Mouse (Mus musculus): ENCODE results near the gene Alyref. TPM values are rescaled to one million over a fixed set of nuclear protein-coding genes. Genes with fewer than 3 reads are reported as not detected.

The Alyref gene
- polyA plus RNA-seq, 1 experiment from 2014 or later = 282 TPM

DNA sequence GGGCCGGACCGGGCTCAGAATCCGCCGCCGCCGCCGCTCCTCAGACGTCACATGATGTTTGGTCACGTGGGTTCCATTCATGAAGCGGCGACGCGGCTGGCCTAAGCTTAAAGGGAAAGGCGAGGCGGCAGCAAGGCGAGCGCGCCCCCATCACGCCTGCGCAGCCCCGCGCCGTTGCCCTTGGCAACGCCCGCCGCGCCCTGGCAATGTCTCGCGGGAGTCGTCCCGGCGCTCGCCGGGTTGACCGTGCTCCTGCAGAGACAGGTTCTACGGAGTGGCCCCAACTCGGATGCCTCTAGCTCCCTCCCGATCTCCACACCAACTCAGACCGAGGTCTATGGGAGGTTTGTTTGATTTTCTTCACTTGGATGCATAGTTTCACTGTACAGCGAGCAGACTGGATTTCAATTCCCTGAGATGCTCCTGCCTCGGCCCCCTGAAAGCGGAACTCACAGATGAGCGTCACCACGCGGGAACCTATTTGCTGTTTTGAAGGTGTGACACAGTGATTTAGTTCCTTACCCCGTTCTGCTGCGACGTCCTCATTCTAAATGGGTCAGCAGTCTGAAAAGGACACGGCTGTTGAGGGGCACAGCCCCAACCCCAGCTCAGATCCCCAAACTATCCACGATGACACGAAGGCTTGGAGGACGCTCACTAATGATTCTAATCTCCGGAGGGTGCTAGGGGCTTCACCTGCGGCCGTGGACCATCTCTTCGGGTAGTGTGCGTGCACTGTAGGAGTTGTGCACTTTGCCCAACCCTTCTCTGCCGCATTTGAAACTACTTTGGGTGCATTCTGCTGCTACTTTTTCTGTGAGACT, 35.6 kb upstream of the Alyref start, which contains the start of gene Mafg:
Gene Mafg (minus strand): TSS at position 81 of the 824 bp plus-strand sequence.
- Histone ChIP-seq H3K27me3 (ENCODE audit: control insufficient read depth, insufficient read depth, low read length) (no peaks in the 10 kb centered on the region), H3K4me3 (replicated peaks; ENCODE audit: low read depth, low read length) (peak within 1 kb of the TSS; percentile 87), H3K4me2 (ENCODE audit: low read length) (peak within 1 kb of the TSS; percentile 90), H3K4me1 (ENCODE audit: control insufficient read depth, insufficient read depth, low read length) (peaks cover 11% of the 10 kb centered on the region), H3K27ac (replicated peaks; ENCODE audit: low read depth, low read length) (peak within 1 kb of the TSS; percentile 87), H3K36me3 (ENCODE audit: control insufficient read depth, insufficient read depth, low read length) (peaks cover 8% of the 10 kb centered on the region), H3K9me3 (ENCODE audit: control insufficient read depth, low read length) (no peaks in the 10 kb centered on the region), H3K9ac (replicated peaks; ENCODE audit: low read length) (peak within 1 kb of the TSS; percentile 89)
- peak; percentile 99 for DNase-seq
- peak; percentile 90 for ATAC-seq (ENCODE audit: low FRiP score, low TSS enrichment)
- 10% methylated on average over 58 of the region's 58 CpGs for WGBS

DNA sequence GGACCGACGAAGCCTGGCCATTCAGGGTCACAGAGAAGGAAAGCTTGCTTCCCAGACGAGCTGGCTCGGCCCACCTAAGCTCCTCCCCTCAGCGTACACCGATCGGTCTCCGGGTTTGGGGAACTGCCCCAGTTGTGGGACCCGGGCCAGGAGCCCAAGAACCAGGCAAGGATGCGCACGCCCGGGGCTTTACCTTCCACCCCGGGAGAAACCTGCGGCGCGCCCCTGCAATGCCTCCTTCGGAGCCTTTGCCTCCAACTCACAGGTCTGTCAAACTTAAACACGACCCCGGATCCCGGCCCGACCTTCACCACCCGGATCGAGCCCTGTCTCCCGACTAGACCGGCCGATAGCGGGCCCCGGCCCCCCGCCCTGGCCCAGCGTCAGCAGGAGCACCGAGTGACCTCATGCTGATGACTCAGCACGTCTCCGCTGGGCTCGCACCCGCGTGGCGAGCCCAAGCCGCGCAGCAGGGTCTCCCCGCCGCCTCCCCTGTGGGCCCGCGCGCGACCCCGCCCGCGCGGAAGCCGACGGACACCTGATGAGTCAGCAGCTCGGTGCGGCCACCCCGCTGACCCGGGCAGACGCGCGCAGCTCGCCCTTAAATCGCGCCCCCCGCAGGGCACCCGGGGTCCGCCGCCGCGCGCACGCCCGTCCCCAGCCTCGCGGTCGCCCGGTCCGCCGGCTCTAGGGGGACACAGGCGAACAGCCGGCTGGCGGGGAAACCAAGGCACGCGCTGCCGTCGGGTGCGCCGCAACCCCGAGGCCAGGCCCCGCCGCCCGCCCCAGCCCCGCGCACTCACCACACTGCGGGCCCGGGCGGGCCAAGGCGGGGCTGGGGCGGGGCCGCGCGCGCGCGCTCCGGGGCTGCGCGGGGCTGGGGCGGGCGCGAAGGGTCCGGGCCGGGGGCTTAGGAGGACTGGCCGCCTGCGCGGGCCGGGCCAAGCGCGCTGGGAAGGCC, 34.7 kb upstream of the Alyref start:
- ATAC-seq (ENCODE audit: low FRiP score, low TSS enrichment) = peak; percentile 84
- Histone ChIP-seq H3K27me3 (ENCODE audit: control insufficient read depth, insufficient read depth, low read length) (no peaks in the 10 kb centered on the region), H3K9me3 (ENCODE audit: control insufficient read depth, low read length) (no peaks in the 10 kb centered on the region), H3K36me3 (ENCODE audit: control insufficient read depth, insufficient read depth, low read length) (peaks cover 14% of the 10 kb centered on the region), H3K27ac (replicated peaks; ENCODE audit: low read depth, low read length) (peak overlapping the region; percentile 87), H3K4me1 (ENCODE audit: control insufficient read depth, insufficient read depth, low read length) (peaks cover 11% of the 10 kb centered on the region), H3K4me2 (ENCODE audit: low read length) (peak overlapping the region; percentile 90), H3K4me3 (replicated peaks; ENCODE audit: low read depth, low read length) (peak overlapping the region; percentile 87), H3K9ac (replicated peaks; ENCODE audit: low read length) (peak overlapping the region; percentile 89)
- DNase-seq = peak; percentile 75
- WGBS = under 1% methylated on average over 112 of the region's 116 CpGs

DNA sequence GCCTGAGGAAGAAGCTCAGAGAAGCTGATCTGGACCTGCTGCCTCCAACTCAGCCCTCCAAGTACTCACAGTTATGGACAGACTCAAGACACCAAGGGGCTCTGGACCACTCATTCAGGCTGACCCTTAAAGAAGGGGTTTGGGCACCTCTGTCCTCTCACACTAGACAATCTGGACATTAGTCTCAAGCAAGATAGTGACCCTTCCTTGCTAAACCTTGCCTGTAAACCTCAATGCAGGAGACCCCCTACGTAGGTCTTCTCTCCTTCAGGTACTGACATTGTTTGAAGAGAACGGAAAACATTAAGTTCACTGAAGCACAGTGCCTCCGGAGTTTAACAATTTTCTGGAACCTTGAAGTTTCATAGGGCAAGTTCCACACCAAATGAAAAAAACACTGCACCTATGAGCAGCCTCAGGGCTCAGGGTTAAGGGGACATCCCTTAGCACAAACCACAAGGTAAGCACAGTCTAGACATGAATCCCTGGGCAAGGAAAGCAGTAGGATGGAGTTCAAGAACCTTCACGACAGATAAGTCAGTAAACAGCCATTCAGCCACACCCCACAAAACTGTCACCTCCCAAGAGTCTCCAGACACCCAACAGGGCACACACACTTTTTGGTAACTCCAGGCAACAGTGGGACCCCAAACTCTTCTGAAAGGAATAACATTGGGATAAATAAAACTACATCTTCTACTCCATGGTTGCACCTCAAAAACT, 33.7 kb upstream of the Alyref start:
- Histone ChIP-seq H3K4me1 (ENCODE audit: control insufficient read depth, insufficient read depth, low read length) (peaks cover 11% of the 10 kb centered on the region), H3K4me3 (replicated peaks; ENCODE audit: low read depth, low read length) (peak overlapping the region; percentile 87), H3K9ac (replicated peaks; ENCODE audit: low read length) (peak overlapping the region; percentile 89), H3K36me3 (ENCODE audit: control insufficient read depth, insufficient read depth, low read length) (peaks cover 24% of the 10 kb centered on the region), H3K27me3 (ENCODE audit: control insufficient read depth, insufficient read depth, low read length) (no peaks in the 10 kb centered on the region), H3K27ac (replicated peaks; ENCODE audit: low read depth, low read length) (0 out of 2 replicates have a peak overlapping the region, but pooled peaks have one; percentile 87), H3K4me2 (ENCODE audit: low read length) (peak overlapping the region; percentile 90), H3K9me3 (ENCODE audit: control insufficient read depth, low read length) (no peaks in the 10 kb centered on the region)
- 65% methylated on average over 4 of the region's 4 CpGs for WGBS
- ATAC-seq (ENCODE audit: low FRiP score, low TSS enrichment) = no peak
- no peak for DNase-seq

DNA sequence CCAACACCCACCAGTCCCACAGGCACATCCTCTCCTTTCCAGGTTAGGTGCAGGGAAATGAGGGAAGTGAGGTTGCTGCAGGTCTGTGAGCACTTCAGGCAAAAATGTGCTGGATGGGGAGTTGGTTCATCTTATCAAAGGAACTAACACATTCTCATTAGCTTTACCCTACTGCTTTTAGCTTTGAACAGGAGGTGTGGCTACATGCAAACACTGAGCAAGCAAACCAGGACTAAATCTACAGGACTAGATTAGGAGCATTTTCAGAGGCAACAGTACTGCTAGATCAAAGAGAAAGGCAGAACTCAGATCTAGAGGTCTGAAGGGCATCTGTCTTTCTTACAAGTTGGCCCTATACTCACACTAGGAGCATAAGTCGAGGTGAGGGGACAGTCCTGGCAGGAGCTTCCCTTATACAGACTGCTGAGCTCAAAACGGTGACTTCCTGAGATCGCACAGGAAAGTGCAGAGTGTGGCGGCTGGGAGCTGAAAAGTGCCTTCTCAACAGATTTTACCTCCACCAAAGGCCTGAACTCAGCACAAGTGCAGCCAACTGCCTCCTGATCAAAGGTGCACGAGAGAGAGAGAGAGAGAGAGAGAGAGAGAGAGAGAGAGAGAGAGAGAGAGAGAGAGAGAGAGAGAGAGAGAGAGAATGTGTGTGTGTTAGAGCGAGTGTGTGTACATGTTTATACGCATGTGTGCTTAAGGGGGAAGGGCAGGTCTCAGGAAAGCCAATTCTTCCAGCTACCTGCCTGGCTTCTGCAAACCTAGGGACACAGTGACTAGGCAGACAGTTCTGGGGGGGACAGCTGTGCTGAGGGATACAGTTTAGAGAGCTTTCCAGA, 32.9 kb upstream of the Alyref start:
- Histone ChIP-seq H3K27me3 (ENCODE audit: control insufficient read depth, insufficient read depth, low read length) (no peaks in the 10 kb centered on the region), H3K36me3 (ENCODE audit: control insufficient read depth, insufficient read depth, low read length) (peaks cover 28% of the 10 kb centered on the region), H3K27ac (replicated peaks; ENCODE audit: low read depth, low read length) (no peak overlapping the region), H3K4me2 (ENCODE audit: low read length) (peak overlapping the region; percentile 90; the same call in 1 of the 2 replicates), H3K9ac (replicated peaks; ENCODE audit: low read length) (peak overlapping the region; percentile 23; the same call in 1 of the 2 replicates), H3K9me3 (ENCODE audit: control insufficient read depth, low read length) (no peaks in the 10 kb centered on the region), H3K4me3 (replicated peaks; ENCODE audit: low read depth, low read length) (peak overlapping the region; percentile 87; the same call in 1 of the 2 replicates), H3K4me1 (ENCODE audit: control insufficient read depth, insufficient read depth, low read length) (peaks cover 11% of the 10 kb centered on the region)
- DNase-seq (no peak), ATAC-seq (ENCODE audit: low FRiP score, low TSS enrichment) (no peak)
- WGBS = 38% methylated on average over 7 of the region's 7 CpGs

DNA sequence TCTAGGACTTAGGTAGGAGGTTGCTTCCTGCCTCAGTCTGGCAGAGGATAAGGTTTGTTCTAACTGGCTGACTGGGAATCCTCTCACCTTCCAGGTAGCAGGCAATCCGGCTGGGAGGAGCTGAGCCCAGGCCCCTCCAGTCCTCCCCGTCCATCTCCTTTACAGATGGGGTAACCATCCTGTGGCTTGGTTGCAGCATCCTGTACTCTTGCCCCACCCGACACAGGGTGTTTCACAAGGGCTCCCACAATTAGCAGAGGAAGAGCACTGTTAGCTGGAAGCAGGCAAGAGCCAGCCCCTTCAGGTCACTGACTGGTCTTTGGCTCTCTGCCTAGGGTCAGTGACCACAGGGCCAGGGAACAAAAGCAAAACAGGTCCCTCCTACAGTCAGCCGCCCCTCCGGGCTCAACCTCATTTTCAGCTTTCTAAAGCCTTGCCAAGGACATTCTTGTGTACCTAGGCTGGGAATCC, 32.3 kb upstream of the Alyref start:
- no peaks in the 10 kb centered on the region for H3K27me3 ChIP-seq (ENCODE audit: control insufficient read depth, insufficient read depth, low read length)
- no peak overlapping the region for H3K27ac ChIP-seq (replicated peaks; ENCODE audit: low read depth, low read length)
- peaks cover 28% of the 10 kb centered on the region for H3K36me3 ChIP-seq (ENCODE audit: control insufficient read depth, insufficient read depth, low read length)
- no peak overlapping the region for H3K4me2 ChIP-seq (ENCODE audit: low read length)
- ATAC-seq (ENCODE audit: low FRiP score, low TSS enrichment) (no peak), DNase-seq (no peak)
- H3K9ac ChIP-seq (replicated peaks; ENCODE audit: low read length) = peak overlapping the region; percentile 22; the same call in 1 of the 2 replicates
- H3K4me3 ChIP-seq (replicated peaks; ENCODE audit: low read depth, low read length) = no peak overlapping the region
- no peaks in the 10 kb centered on the region for H3K9me3 ChIP-seq (ENCODE audit: control insufficient read depth, low read length)
- 29% methylated on average over 5 of the region's 5 CpGs for WGBS
- peaks cover 13% of the 10 kb centered on the region for H3K4me1 ChIP-seq (ENCODE audit: control insufficient read depth, insufficient read depth, low read length)

DNA sequence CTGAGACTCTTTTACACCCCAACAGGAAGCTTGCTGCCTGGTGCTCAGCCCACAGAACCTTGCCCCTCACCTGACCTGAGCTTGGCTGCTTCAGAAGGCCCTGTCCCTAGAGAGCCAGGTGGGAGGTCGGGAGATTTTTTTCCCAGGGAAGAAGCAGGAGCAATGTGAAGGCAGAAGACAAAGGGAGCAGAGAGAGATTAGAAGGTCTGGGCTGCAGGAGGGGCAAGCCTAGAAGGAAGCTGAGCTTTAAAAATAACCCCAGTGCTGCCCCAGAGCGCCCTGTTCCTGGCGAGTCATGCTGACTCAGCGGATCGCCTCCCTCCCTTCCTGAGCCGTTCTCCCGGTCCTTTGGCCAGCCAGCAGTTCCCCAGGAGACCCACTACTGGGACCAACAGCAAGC, 31.7 kb upstream of the Alyref start:
- no peaks in the 10 kb centered on the region for H3K27me3 ChIP-seq (ENCODE audit: control insufficient read depth, insufficient read depth, low read length)
- no peak for DNase-seq
- no peak overlapping the region for H3K27ac ChIP-seq (replicated peaks; ENCODE audit: low read depth, low read length)
- peaks cover 28% of the 10 kb centered on the region for H3K36me3 ChIP-seq (ENCODE audit: control insufficient read depth, insufficient read depth, low read length)
- H3K4me2 ChIP-seq (ENCODE audit: low read length) = no peak overlapping the region
- H3K9me3 ChIP-seq (ENCODE audit: control insufficient read depth, low read length) = no peaks in the 10 kb centered on the region
- no peak for ATAC-seq (ENCODE audit: low FRiP score, low TSS enrichment)
- H3K4me1 ChIP-seq (ENCODE audit: control insufficient read depth, insufficient read depth, low read length) = peaks cover 17% of the 10 kb centered on the region
- no peak overlapping the region; the same call in 1 of the 2 replicates for H3K4me3 ChIP-seq (replicated peaks; ENCODE audit: low read depth, low read length)
- 27% methylated on average over 7 of the region's 7 CpGs for WGBS
- H3K9ac ChIP-seq (replicated peaks; ENCODE audit: low read length) = peak overlapping the region; percentile 22; the same call in 1 of the 2 replicates

DNA sequence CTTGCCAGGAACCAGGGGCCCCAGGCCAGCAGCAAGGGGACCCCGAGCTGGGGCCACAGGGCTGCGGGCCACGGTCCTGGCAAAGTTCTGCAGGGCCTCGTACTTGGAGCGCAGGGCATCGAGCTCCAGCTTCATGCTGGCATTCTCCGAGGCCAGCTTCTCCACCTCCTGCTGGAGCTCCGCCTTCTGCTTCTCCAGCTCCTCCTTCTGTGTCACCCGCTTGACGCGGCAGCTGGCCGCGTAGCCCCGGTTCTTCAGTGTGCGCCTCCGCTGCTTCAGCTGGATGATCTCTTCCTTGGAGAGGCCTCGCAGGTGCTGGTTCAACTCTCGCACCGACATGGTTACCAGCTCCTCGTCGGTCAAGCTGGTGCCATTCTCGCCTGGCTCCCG, 31.2 kb upstream of the Alyref start:
- Histone ChIP-seq H3K27ac (replicated peaks; ENCODE audit: low read depth, low read length) (no peak overlapping the region), H3K4me3 (replicated peaks; ENCODE audit: low read depth, low read length) (no peak overlapping the region), H3K9ac (replicated peaks; ENCODE audit: low read length) (no peak overlapping the region), H3K36me3 (ENCODE audit: control insufficient read depth, insufficient read depth, low read length) (peaks cover 28% of the 10 kb centered on the region), H3K9me3 (ENCODE audit: control insufficient read depth, low read length) (no peaks in the 10 kb centered on the region), H3K4me1 (ENCODE audit: control insufficient read depth, insufficient read depth, low read length) (peaks cover 18% of the 10 kb centered on the region), H3K4me2 (ENCODE audit: low read length) (no peak overlapping the region), H3K27me3 (ENCODE audit: control insufficient read depth, insufficient read depth, low read length) (no peaks in the 10 kb centered on the region)
- ATAC-seq (ENCODE audit: low FRiP score, low TSS enrichment) (no peak), DNase-seq (no peak)
- WGBS = 64% methylated on average over 23 of the region's 23 CpGs

Data from midbrain, embryonic 14.5 days (tissue).